Mouse (Mus musculus) liver, postnatal 0 days (tissue): ENCODE measurements around the gene Nubpl.

Experiments
- CTCF ChIP-seq: sonication (generic); IDR thresholded peaks from 2 replicates; pipeline ENCODE4 v1.5.1; 2016; ENCODE audit warnings: antibody characterized with exemption, low read depth
- EP300 ChIP-seq: IDR thresholded peaks from 2 replicates; pipeline ENCODE4 v1.6.1; 2016; ENCODE audit warnings: antibody characterized with exemption, low read depth, mild to moderate bottlenecking

- TF ChIP-seq CTCF: no peak
- no peak for TF ChIP-seq EP300
These were observed 117.3 kb downstream of the Nubpl start for GRCm38 (mm10) chr12:52214837-52215236.
